In the genomic region with DNA sequence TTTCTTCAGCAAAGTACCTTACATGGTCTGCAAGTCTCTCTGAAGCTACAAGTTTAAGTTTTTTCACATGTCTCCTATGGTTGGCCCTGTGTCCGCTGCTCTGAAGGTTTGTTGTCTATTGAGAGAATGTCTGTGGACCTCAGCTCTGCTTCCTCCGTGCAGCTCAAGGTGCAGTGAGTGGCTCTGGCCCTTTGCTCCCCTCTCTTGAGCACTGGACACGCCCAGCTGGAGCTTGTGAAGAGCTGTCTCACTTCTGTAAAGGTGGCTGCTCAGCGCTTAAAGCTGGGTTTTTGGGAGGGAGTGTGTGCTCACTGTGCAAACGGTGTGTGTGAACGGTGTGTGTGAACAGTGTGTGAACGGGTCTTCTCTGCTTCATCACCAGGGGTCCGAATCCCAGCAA, we compare ENCODE assay signal across 27 mouse cellular contexts. TPM values are rescaled to one million over a fixed set of nuclear protein-coding genes. Genes with fewer than 3 reads are reported as not detected.
DNase-seq lines count a peak whose midpoint lies in the region; ATAC-seq and TF ChIP-seq lines count a peak whose summit lies in the region.
"Had no signal": no experiment of that assay in that cellular context is flagged by ENCODE, and none has a peak within 500 bp of the region (broad histone marks: within the 10 kb centered on the region; RNA-seq: fewer than 3 reads in every experiment).

No protein-coding gene starts in this region.

- no peak overlapping the region for H3K27ac ChIP-seq in lung, embryonic 16.5 days (ENCODE audit: low read length)
- H3K27ac ChIP-seq in intestine, postnatal 0 days (ENCODE audit: low read depth, low read length), result peak overlapping the region; percentile 84
- H3K27ac ChIP-seq in kidney, embryonic 16.5 days (ENCODE audit: low read length), result peak overlapping the region; percentile 91
- H3K27ac ChIP-seq in hindbrain, embryonic 12.5 days, result no peak overlapping the region
- H3K27ac ChIP-seq: embryonic facial prominence, embryonic 13.5 days; forebrain, embryonic 12.5 days; heart, adult 2 months; heart, embryonic 15.5 days; hindbrain, embryonic 15.5 days; limb, embryonic 15.5 days; liver, embryonic 15.5 days; midbrain, embryonic 10.5 days; neural tube, embryonic 15.5 days had no signal

- H3K9ac ChIP-seq in lung, embryonic 16.5 days (ENCODE audit: low read length), result no peak overlapping the region
- no peak overlapping the region for H3K9ac ChIP-seq in intestine, postnatal 0 days (ENCODE audit: low read depth, low read length)
- H3K9ac ChIP-seq in kidney, embryonic 16.5 days (replicated peaks; ENCODE audit: low read length), result no peak overlapping the region
- H3K9ac ChIP-seq in hindbrain, embryonic 12.5 days, result no peak overlapping the region
- H3K9ac ChIP-seq: embryonic facial prominence, embryonic 13.5 days; forebrain, embryonic 12.5 days; heart, embryonic 15.5 days; hindbrain, embryonic 15.5 days; limb, embryonic 15.5 days; liver, embryonic 15.5 days; neural tube, embryonic 15.5 days had no signal

- no peaks in the 10 kb centered on the region for H3K36me3 ChIP-seq in lung, embryonic 16.5 days (ENCODE audit: control insufficient read depth, insufficient read depth, low read length)
- peaks cover 10% of the 10 kb centered on the region; the same call in 1 of the 2 replicates for H3K36me3 ChIP-seq in intestine, postnatal 0 days (ENCODE audit: control insufficient read depth, insufficient read depth)
- no peaks in the 10 kb centered on the region for H3K36me3 ChIP-seq in kidney, embryonic 16.5 days (ENCODE audit: insufficient read depth, low read length)
- no peaks in the 10 kb centered on the region for H3K36me3 ChIP-seq in hindbrain, embryonic 12.5 days
- H3K36me3 ChIP-seq: embryonic facial prominence, embryonic 13.5 days; forebrain, embryonic 12.5 days; G1E; heart, embryonic 15.5 days; hindbrain, embryonic 15.5 days; limb, embryonic 15.5 days; liver, embryonic 15.5 days; midbrain, embryonic 10.5 days; neural tube, embryonic 15.5 days had no signal

- no peak for TF ChIP-seq POLR2A in lung, adult 2 months (IDR thresholded peaks at IDR 0.05; ENCODE audit: borderline replicate concordance, extremely low read depth, low read depth, low read length)

- peak; percentile 69 for ATAC-seq in lung, embryonic 16.5 days (ENCODE audit: low read depth)
- ATAC-seq in intestine, postnatal 0 days, result peak; percentile 69
- peak; percentile 37 for ATAC-seq in kidney, embryonic 16.5 days (ENCODE audit: low FRiP score, low TSS enrichment)
- ATAC-seq in hindbrain, embryonic 12.5 days (ENCODE audit: low FRiP score), result no peak
- ATAC-seq in activated CD4-positive, CD25-positive, alpha-beta regulatory T cell, adult 4 months, result no peak

- H3K4me2 ChIP-seq in lung, embryonic 16.5 days (ENCODE audit: low read depth, low read length), result no peak overlapping the region; the same call in 1 of the 2 replicates
- peak overlapping the region; percentile 18; the same call in 1 of the 2 replicates for H3K4me2 ChIP-seq in intestine, postnatal 0 days (replicated peaks; ENCODE audit: low read depth)
- H3K4me2 ChIP-seq in kidney, embryonic 16.5 days (replicated peaks; ENCODE audit: low read depth, low read length), result no peak overlapping the region
- H3K4me2 ChIP-seq in hindbrain, embryonic 12.5 days (replicated peaks), result no peak overlapping the region
- H3K4me2 ChIP-seq: embryonic facial prominence, embryonic 13.5 days; forebrain, embryonic 12.5 days; heart, embryonic 15.5 days; hindbrain, embryonic 15.5 days; limb, embryonic 15.5 days; liver, embryonic 15.5 days; neural tube, embryonic 15.5 days had no signal

- H3K9me3 ChIP-seq in lung, embryonic 16.5 days (ENCODE audit: control insufficient read depth, low read length), result no peaks in the 10 kb centered on the region
- H3K9me3 ChIP-seq in intestine, postnatal 0 days (ENCODE audit: control insufficient read depth), result no peaks in the 10 kb centered on the region
- no peaks in the 10 kb centered on the region for H3K9me3 ChIP-seq in kidney, embryonic 16.5 days (ENCODE audit: low read length)
- H3K9me3 ChIP-seq in hindbrain, embryonic 12.5 days (replicated peaks), result no peaks in the 10 kb centered on the region
- H3K9me3 ChIP-seq: embryonic facial prominence, embryonic 13.5 days; forebrain, embryonic 12.5 days; heart, embryonic 15.5 days; hindbrain, embryonic 15.5 days; limb, embryonic 15.5 days; liver, embryonic 15.5 days; midbrain, embryonic 10.5 days; neural tube, embryonic 15.5 days had no signal

- WGBS in lung, embryonic 16.5 days, result 47% methylated on average over 8 of the region's 8 CpGs
- 60% methylated on average over 8 of the region's 8 CpGs for WGBS in lung, adult 2 months
- WGBS in intestine, postnatal 0 days, result 44% methylated on average over 8 of the region's 8 CpGs
- WGBS in kidney, embryonic 16.5 days, result 50% methylated on average over 8 of the region's 8 CpGs
- WGBS in hindbrain, embryonic 12.5 days, result 68% methylated on average over 8 of the region's 8 CpGs

- H3K4me1 ChIP-seq in lung, embryonic 16.5 days (replicated peaks; ENCODE audit: control insufficient read depth, insufficient read depth, low read length), result peaks cover 2% of the 10 kb centered on the region
- no peaks in the 10 kb centered on the region for H3K4me1 ChIP-seq in lung, adult 2 months (ENCODE audit: control insufficient read depth, insufficient read depth, low read length)
- H3K4me1 ChIP-seq in intestine, postnatal 0 days (replicated peaks; ENCODE audit: control insufficient read depth, insufficient read depth, low read length), result 0 out of 2 replicates have a peak, but pooled peaks cover 5% of the 10 kb centered on the region
- peaks cover 46% of the 10 kb centered on the region for H3K4me1 ChIP-seq in kidney, embryonic 16.5 days (ENCODE audit: insufficient read depth, low read length)
- H3K4me1 ChIP-seq in hindbrain, embryonic 12.5 days, result peaks cover 20% of the 10 kb centered on the region
- H3K4me1 ChIP-seq: liver, embryonic 15.5 days had no signal

- TF ChIP-seq CTCF in lung, adult 2 months (IDR thresholded peaks at IDR 0.05; ENCODE audit: insufficient read depth, low read length), result no peak
- no peak for TF ChIP-seq CTCF in intestine, postnatal 0 days (IDR thresholded peaks at IDR 0.05; ENCODE audit: low read depth)

- no peak overlapping the region for H3K4me3 ChIP-seq in lung, embryonic 16.5 days (ENCODE audit: low read length)
- H3K4me3 ChIP-seq in lung, adult 2 months (replicated peaks; ENCODE audit: extremely low read depth, low read depth, low read length), result no peak overlapping the region
- H3K4me3 ChIP-seq in intestine, postnatal 0 days (ENCODE audit: low read depth, low read length), result no peak overlapping the region
- H3K4me3 ChIP-seq in kidney, embryonic 16.5 days (ENCODE audit: low read length), result no peak overlapping the region
- no peak overlapping the region for H3K4me3 ChIP-seq in hindbrain, embryonic 12.5 days
- H3K4me3 ChIP-seq: embryonic facial prominence, embryonic 13.5 days; erythroblast, embryonic 14.5 days; forebrain, embryonic 12.5 days; heart, adult 2 months; heart, embryonic 15.5 days; hindbrain, embryonic 15.5 days; limb, embryonic 15.5 days; liver, embryonic 15.5 days; midbrain, embryonic 10.5 days; neural tube, embryonic 15.5 days had no signal

- DNase-seq in lung, adult 2 months, result no peak
- peak; percentile 40 to 65 for DNase-seq in kidney, postnatal 4 days
- no peak for DNase-seq in left cerebral cortex, adult 8-10 months (ENCODE audit: low spot score in 2 of 2)
- DNase-seq: adrenal gland, postnatal 10 days; cerebellum, adult 18-20 months; cerebellum, postnatal 36 days; embryo, embryonic 11 days; gastrocnemius, postnatal 36 days; heart, adult 2 months; heart, postnatal 36 days; layer of hippocampus, adult 9-11 months; left cerebral cortex, postnatal 4 days had no signal

- no peaks in the 10 kb centered on the region; the same call in 1 of the 2 replicates for H3K27me3 ChIP-seq in lung, embryonic 16.5 days (ENCODE audit: control insufficient read depth, insufficient read depth, low read depth, low read length)
- no peaks in the 10 kb centered on the region for H3K27me3 ChIP-seq in intestine, postnatal 0 days (replicated peaks; ENCODE audit: control insufficient read depth, insufficient read depth, low read length)
- H3K27me3 ChIP-seq in kidney, embryonic 16.5 days (ENCODE audit: insufficient read depth, low read length), result no peaks in the 10 kb centered on the region
- peaks cover 14% of the 10 kb centered on the region; the same call in 1 of the 2 replicates for H3K27me3 ChIP-seq in hindbrain, embryonic 12.5 days
- H3K27me3 ChIP-seq: neural tube, embryonic 15.5 days had no signal

RNA-seq across cellular contexts. Expression of gene Cds1, which starts 56.1 kb away (rescaled TPM):
- polyA plus RNA-seq in lung, embryonic 16.5 days (2015; fragmentation: Nextera tagmentation; extraction: Ambion mirVana), result 7.3 and 11.4 TPM in 2 replicates
- polyA plus RNA-seq in lung, adult 2 months (2012; rRNA removed), result 23.6 TPM in 2 replicates
- polyA plus RNA-seq in intestine, postnatal 0 days (2015; fragmentation: Nextera tagmentation; extraction: Ambion mirVana), result 31.9 and 32.2 TPM in 2 replicates
- 15.8 and 16.0 TPM in 2 replicates for polyA plus RNA-seq in kidney, embryonic 16.5 days (2015; fragmentation: Nextera tagmentation; extraction: Ambion mirVana)
- polyA plus RNA-seq in hindbrain, embryonic 12.5 days (2016; fragmentation: Nextera tagmentation; extraction: Ambion mirVana), result 3.2 and 3.5 TPM in 2 replicates
- 10 to 100 TPM; 83.0 to 89.9 (median 85.7) TPM for total RNA-seq in left cerebral cortex, adult 8-10 months (2022)
- polyA plus RNA-seq in activated CD4-positive, CD25-positive, alpha-beta regulatory T cell, adult 4 months (2017; shearing (Covaris generic)), result not detected
- total RNA-seq: G1E had no signal
- polyA plus RNA-seq: erythroblast, embryonic 14.5 days; G1E had no signal

Comparison
In these comparisons a context has a peak if more than half of its experiments do, and no peak if none do; other contexts are left out.
1. ATAC-seq: peak in lung, embryonic 16.5 days (single experiment), intestine, postnatal 0 days (single experiment) and kidney, embryonic 16.5 days (single experiment); none in hindbrain, embryonic 12.5 days (single experiment) and activated CD4-positive, CD25-positive, alpha-beta regulatory T cell, adult 4 months (single experiment).
2. H3K27ac ChIP-seq: peak in intestine, postnatal 0 days (single experiment) and kidney, embryonic 16.5 days (single experiment); none in lung, embryonic 16.5 days (single experiment) and hindbrain, embryonic 12.5 days (single experiment).
3. DNase-seq: peak in kidney, postnatal 4 days (2 of 2); none in lung, adult 2 months (single experiment) and left cerebral cortex, adult 8-10 months (0 of 2).